Mouse (Mus musculus) forebrain, embryonic 14.5 days (tissue): ENCODE results near the gene Ubc. TPM values are rescaled to one million over a fixed set of nuclear protein-coding genes. Genes with fewer than 3 reads are reported as not detected.
"Not testable (repeated sequence)": the region's sequence is repeated elsewhere in the genome, so short reads cannot be mapped to it uniquely, and the experiment has no call there.

Experiments used
- ATAC-seq: fragments of 200-750 bp; cut with Nextera tagmentation; 2 replicates; pipeline ENCODE4 v1.8.0; 2017; ENCODE audit warnings: mild to moderate bottlenecking, moderate library complexity
- DNase-seq: peaks from one replicate; pipeline ENCODE4 v3.0.0-alpha.2; 2015; ENCODE audit warnings: low spot score
- H3K27ac ChIP-seq: fragments of 300-500 bp; sonication (generic); 2 replicates; pipeline ENCODE4 v1.5.1; 2014; ENCODE audit warnings: low read depth, mild to moderate bottlenecking, control low read depth, low read length, moderate library complexity
- H3K27me3 ChIP-seq: fragments of 300-500 bp; sonication (generic); replicated peaks from 2 replicates; pipeline ENCODE4 v1.6.1; 2014; ENCODE audit warnings: low read length, control low read depth, mixed read lengths; ENCODE audit not compliant: control insufficient read depth, insufficient read depth
- H3K36me3 ChIP-seq: fragments of 300-500 bp; sonication (generic); 2 replicates; pipeline ENCODE4 v1.6.1; 2014; ENCODE audit warnings: low read length, control low read depth; ENCODE audit not compliant: control insufficient read depth, insufficient read depth
- H3K4me1 ChIP-seq: fragments of 300-500 bp; sonication (generic); 2 replicates; pipeline ENCODE4 v1.6.1; 2014; ENCODE audit warnings: antibody characterized with exemption, low read length, control low read depth; ENCODE audit not compliant: control insufficient read depth, insufficient read depth
- H3K4me2 ChIP-seq: fragments of 300-500 bp; sonication (generic); 2 replicates; pipeline ENCODE4 v1.6.1; 2014; ENCODE audit warnings: mild to moderate bottlenecking, control low read depth, low read length
- H3K4me3 ChIP-seq: fragments of 300-500 bp; sonication (generic); 2 replicates; pipeline ENCODE4 v1.5.1; 2014; ENCODE audit warnings: low read depth, low read length, control low read depth
- H3K9ac ChIP-seq: fragments of 300-500 bp; sonication (generic); 2 replicates; pipeline ENCODE4 v1.6.1; 2014; ENCODE audit warnings: mild to moderate bottlenecking, low read length, control low read depth, moderate library complexity
- H3K9me3 ChIP-seq: fragments of 300-500 bp; sonication (generic); replicated peaks from 2 replicates; pipeline ENCODE4 v1.6.1; 2016; ENCODE audit warnings: low read length, control low read depth, mixed read lengths; ENCODE audit not compliant: control insufficient read depth
- WGBS: fragments of 180-500 bp; shearing (Covaris S2); extraction: QIAGEN DNeasy Blood & Tissue Kit; methylation state at CpG from one replicate; pipeline ENCODE4 v1.1.7; 2014; 5-methylcytosine and 5-hydroxymethylcytosine counted together
- polyA plus RNA-seq: library from polyadenylated mRNA; unstranded; fragments of >200 nt; fragmentation: Nextera tagmentation; extraction: Ambion mirVana; gene quantifications from 2 replicates; pipeline ENCODE4 v1.2.1, GENCODE M21; 2014

Gene Ubc
- polyA plus RNA-seq, 1 experiment from 2014 or later = 981 TPM

DNA sequence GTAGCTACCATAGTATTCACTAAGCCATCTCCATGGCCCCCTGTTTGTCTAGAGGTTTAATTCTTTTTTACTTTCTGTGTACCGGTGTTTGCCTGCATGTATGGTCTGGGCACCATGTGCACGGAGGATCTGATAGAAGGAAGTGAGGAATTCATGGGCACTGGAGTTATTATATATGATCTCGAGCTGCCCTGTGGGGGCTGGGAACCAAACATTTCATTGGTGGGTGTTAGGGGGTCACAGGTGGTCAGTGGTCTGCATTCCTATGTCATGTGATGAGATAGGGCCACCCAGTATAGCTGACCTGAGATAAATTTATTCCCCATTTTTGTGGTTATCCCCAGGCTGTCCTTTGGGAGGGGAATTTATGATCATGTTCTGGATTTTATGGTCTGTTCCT is 5.0 kb upstream of the Ubc start:
- DNase-seq (no peak), ATAC-seq (no peak)
- Histone ChIP-seq H3K27ac (peak overlapping the region; percentile 98), H3K27me3 (no peaks in the 10 kb centered on the region), H3K9me3 (no peaks in the 10 kb centered on the region), H3K4me3 (no peak overlapping the region), H3K36me3 (no peaks in the 10 kb centered on the region), H3K4me1 (peaks cover 20% of the 10 kb centered on the region), H3K9ac (peak overlapping the region; percentile 48), H3K4me2 (peak overlapping the region; percentile 60)
- 45% methylated on average over 3 of the region's 3 CpGs for WGBS

DNA sequence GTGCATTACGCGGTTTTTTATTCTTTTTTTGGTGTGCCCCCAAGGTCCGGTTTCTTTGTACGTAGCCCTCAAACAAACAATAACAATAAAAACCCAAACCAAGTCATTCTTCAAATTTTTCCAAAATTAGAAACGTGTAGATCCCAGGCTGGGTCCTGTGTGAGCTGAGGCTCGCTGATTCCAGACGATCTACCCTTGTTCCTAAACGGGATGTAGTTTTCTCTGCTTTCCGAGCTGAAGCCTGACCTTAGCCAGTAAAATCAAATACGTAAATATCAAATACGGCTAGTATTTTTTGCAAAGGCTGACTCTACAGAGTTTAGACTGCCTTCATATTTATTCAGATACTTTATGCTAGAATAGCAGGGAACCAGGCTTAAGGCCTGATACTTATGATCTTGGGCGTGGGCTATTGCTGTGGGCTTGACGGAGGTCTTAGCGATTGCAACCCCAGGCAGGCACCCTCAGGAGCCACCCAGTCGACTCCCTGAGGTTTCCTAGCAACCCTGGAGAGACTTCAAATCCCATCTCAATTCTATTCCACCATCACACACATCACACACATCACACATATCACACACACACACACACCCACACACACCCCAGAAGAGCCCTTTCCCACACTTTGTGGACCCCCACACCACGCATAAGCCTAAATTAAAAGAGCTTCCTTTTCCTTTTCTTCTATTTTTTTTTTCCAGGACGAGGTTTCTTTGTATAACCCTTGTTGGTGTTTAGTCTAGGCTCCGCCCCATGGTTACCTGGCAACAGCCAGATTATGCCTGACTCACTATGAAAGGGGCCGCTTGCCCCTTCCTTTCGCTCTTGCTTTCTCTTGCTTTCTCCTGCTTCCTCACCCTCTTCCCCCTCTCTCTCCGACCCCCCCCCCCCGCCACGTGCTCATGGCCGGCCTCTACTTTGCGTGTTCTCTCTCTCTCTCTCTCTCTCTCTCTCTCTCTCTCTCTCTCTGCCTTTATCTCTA is 3.9 kb upstream of the Ubc start:
- no peaks in the 10 kb centered on the region for H3K36me3 ChIP-seq
- H3K4me2 ChIP-seq = peak overlapping the region; percentile 60
- H3K4me3 ChIP-seq = peak overlapping the region; percentile 23
- H3K27me3 ChIP-seq = no peaks in the 10 kb centered on the region
- peak; percentile 97 for DNase-seq
- H3K27ac ChIP-seq = peak overlapping the region; percentile 98
- WGBS = 4% methylated on average over 23 of the region's 25 CpGs
- peak overlapping the region; percentile 60 for H3K9ac ChIP-seq
- peak; percentile 79 for ATAC-seq
- H3K9me3 ChIP-seq = no peaks in the 10 kb centered on the region
- peaks cover 20% of the 10 kb centered on the region for H3K4me1 ChIP-seq

DNA sequence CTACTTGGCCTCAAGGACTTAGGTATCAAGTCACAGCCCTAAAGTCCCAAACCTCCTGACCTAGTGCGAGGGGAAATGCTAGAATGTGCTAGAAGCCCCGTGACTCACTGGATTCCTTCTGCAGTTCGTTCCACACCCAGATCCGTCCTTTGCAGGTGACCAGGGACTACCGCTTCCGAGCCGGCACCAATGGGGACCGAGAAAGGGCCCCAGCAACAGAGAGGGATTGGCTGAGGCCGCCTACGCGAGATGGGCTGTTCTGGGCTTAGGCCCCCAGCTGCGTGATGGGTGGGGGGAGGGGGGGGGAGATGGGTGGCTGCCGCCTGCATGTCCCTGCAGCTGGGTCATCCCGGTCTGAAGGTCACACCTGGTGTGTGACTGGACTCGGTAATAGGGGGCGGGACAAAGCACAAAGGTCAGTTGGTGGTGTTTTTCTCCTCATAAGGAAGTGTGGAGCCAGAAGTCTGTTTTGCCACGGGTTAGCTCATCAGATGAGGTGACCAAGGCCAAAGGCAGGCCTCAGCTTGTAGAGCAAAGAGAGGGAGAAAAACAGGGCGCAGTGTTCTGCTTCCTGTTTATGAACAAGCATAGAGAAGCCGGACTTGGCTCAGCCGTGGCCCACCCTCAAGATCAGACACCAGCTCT is 3.1 kb upstream of the Ubc start:
- H3K9me3 ChIP-seq = no peaks in the 10 kb centered on the region
- ATAC-seq (peak; percentile 91), DNase-seq (peak; percentile 98)
- H3K4me3 ChIP-seq = peak overlapping the region; percentile 23
- no peaks in the 10 kb centered on the region for H3K27me3 ChIP-seq
- H3K27ac ChIP-seq = peak overlapping the region; percentile 98
- 0 out of 2 replicates have a peak, but pooled peaks cover 5% of the 10 kb centered on the region for H3K36me3 ChIP-seq
- H3K9ac ChIP-seq = peak overlapping the region; percentile 60
- WGBS = 1% methylated on average over 20 of the region's 20 CpGs
- peak overlapping the region; percentile 60 for H3K4me2 ChIP-seq
- peaks cover 26% of the 10 kb centered on the region for H3K4me1 ChIP-seq

DNA sequence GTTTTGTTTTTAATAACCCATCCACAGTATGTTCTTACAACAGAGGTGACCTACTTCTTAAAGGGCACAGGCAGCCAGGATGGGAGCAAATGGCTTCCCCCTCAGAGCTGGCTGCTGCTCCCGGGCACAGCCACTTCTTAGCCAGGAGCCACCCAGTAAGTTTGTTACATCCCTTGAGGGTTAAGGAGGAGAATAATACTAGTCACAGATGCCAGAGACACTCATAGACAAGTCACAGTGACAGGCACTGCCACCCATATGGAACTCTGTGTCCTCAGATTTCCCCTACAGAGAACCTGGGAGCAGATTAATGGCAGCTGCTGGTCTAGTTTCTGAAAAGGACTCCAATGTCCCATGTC is 2.6 kb upstream of the Ubc start:
- 27% methylated on average over 1 of the region's 1 CpGs for WGBS
- Histone ChIP-seq H3K4me2 (peak overlapping the region; percentile 60), H3K9ac (no peak overlapping the region; the same call in 1 of the 2 replicates), H3K27me3 (no peaks in the 10 kb centered on the region), H3K9me3 (no peaks in the 10 kb centered on the region), H3K4me1 (peaks cover 26% of the 10 kb centered on the region), H3K27ac (peak overlapping the region; percentile 98), H3K4me3 (no peak overlapping the region), H3K36me3 (0 out of 2 replicates have a peak, but pooled peaks cover 6% of the 10 kb centered on the region)
- ATAC-seq = peak; percentile 10; the same call in 1 of the 2 replicates
- DNase-seq = no peak

GRCm38 (mm10) chr5:125392176-125392575 is 2.2 kb upstream of the Ubc start:
- not testable (repeated sequence) for ATAC-seq, DNase-seq, H3K9me3 ChIP-seq, H3K4me2 ChIP-seq, H3K36me3 ChIP-seq, H3K9ac ChIP-seq, H3K27me3 ChIP-seq, H3K4me3 ChIP-seq
- Histone ChIP-seq H3K4me1 (peaks cover 26% of the 10 kb centered on the region), H3K27ac (peak overlapping the region; percentile 98)
- WGBS = 92% methylated on average over 4 of the region's 4 CpGs

DNA sequence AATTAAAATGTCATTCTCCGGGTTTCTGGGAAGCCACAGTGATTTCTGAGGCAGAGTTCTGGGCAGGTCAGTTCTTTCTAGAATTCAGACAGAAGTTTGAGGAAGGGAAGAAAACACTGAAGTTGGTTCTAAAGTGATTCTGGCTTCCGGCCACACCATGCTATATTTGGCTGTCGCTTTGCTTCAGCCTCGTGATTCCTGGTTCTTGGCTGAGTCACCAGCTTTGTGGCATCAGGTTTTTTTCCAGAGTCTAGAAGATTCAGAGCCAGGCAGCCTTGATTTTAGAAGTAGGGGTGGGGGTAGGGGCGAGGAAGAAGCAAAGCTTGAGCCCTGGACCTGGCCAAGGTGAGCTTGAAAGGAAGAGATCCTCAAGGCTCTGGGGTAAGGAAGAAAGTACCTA is 1.6 kb upstream of the Ubc start:
- no peak overlapping the region for H3K9ac ChIP-seq
- 0 out of 2 replicates have a peak, but pooled peaks cover 6% of the 10 kb centered on the region for H3K36me3 ChIP-seq
- peaks cover 26% of the 10 kb centered on the region for H3K4me1 ChIP-seq
- ATAC-seq (no peak), DNase-seq (peak; percentile 53)
- no peak overlapping the region for H3K4me2 ChIP-seq
- no peaks in the 10 kb centered on the region for H3K9me3 ChIP-seq
- H3K27me3 ChIP-seq = no peaks in the 10 kb centered on the region
- no peak overlapping the region for H3K4me3 ChIP-seq
- WGBS = 79% methylated on average over 5 of the region's 5 CpGs
- H3K27ac ChIP-seq = no peak overlapping the region; the same call in 1 of the 2 replicates

GRCm38 (mm10) chr5:125390906-125391477 is 990 bp upstream of the Ubc start:
- DNase-seq (no peak), ATAC-seq (no peak)
- Histone ChIP-seq H3K9me3 (no peaks in the 10 kb centered on the region), H3K4me1 (peaks cover 26% of the 10 kb centered on the region), H3K27ac (no peak overlapping the region), H3K4me3 (no peak overlapping the region), H3K4me2 (no peak overlapping the region), H3K36me3 (peaks cover 7% of the 10 kb centered on the region; the same call in 1 of the 2 replicates), H3K9ac (no peak overlapping the region), H3K27me3 (no peaks in the 10 kb centered on the region)
- WGBS = 96% methylated on average over 3 of the region's 3 CpGs

DNA sequence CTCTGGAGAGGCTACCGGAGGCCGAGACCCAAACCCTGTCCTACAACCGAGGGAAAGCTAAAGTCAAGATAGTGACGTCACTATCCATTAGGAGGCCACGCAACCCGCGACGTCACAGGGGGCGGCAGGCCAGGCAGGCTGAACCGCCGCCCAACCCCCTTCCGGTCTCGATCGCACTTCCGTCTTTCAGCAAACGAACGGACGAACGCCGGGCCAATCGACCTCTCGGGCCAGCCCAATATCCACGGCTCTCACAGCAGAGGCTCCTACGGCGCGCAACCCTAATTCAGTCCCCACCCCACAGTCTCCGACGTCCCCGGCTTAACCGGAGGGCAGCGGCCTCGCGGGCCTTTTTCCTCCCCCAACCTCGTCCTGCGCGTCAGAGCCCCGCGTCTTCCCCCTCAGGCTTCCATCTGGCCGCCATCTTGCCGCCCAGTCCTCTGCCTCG is 847 bp downstream of the Ubc start, which contains the start of gene Gm10382:
Gene Gm10382 (plus strand): TSS at position 192 of the 448 bp plus-strand sequence.
- H3K4me2 ChIP-seq = peak within 1 kb of the TSS; percentile 99
- peaks cover 21% of the 10 kb centered on the region for H3K4me1 ChIP-seq
- peak within 1 kb of the TSS; percentile 98 for H3K9ac ChIP-seq
- H3K27me3 ChIP-seq = no peaks in the 10 kb centered on the region
- 0% methylated on average over 41 of the region's 41 CpGs for WGBS
- ATAC-seq = peak; percentile 16
- H3K27ac ChIP-seq = peak within 1 kb of the TSS; percentile 97
- peak within 1 kb of the TSS; percentile 100 for H3K4me3 ChIP-seq
- DNase-seq = peak; percentile 69
- H3K9me3 ChIP-seq = no peaks in the 10 kb centered on the region
- H3K36me3 ChIP-seq = peaks cover 25% of the 10 kb centered on the region
